Mouse (Mus musculus) embryonic fibroblast, embryonic 13.5 days (primary cell): Measurements from ENCODE around the gene Atp6v1c2.

Experiments
- CTCF ChIP-seq: IDR thresholded peaks from 2 replicates; pipeline ENCODE4 v1.5.1; 2011; ENCODE audit warnings: mild to moderate bottlenecking, control low read depth, low read length, moderate library complexity, borderline replicate concordance; ENCODE audit not compliant: insufficient read depth
- POLR2A ChIP-seq: IDR thresholded peaks from 2 replicates; pipeline ENCODE4 v1.6.1; 2011; ENCODE audit warnings: low read depth, mild to moderate bottlenecking, control low read depth, low read length, moderate library complexity

- TF ChIP-seq CTCF (no peak), POLR2A (no peak)
These were observed 40.6 kb upstream of the Atp6v1c2 start for GRCm38 (mm10) chr12:17369551-17370325.
